15 mouse cellular contexts compared by ENCODE assay signal in genomic region chr17:72914082-72914481, GRCm38 (mm10).
"Had no signal": no experiment of that assay in that cellular context is flagged by ENCODE, and none has a peak within 500 bp of the region (broad histone marks: within the 10 kb centered on the region; RNA-seq: fewer than 3 reads in every experiment).

No protein-coding gene starts in this region.

- DNase-seq: kidney, postnatal 10 days; kidney, postnatal 4 days; liver; liver, embryonic 13.5 days; liver, postnatal 0 days; lung, postnatal 36 days; right cerebral cortex, postnatal 4 days; spleen, adult 18-20 months; thymus, adult 2 months; thymus, postnatal 36 days had no signal

- H3K9ac ChIP-seq: limb, embryonic 12.5 days; liver, embryonic 13.5 days; liver, postnatal 0 days; midbrain, embryonic 13.5 days; neural tube, embryonic 12.5 days; stomach, embryonic 15.5 days had no signal

- ATAC-seq: liver, postnatal 0 days; midbrain, embryonic 13.5 days had no signal

- H3K4me1 ChIP-seq: neural tube, embryonic 12.5 days; stomach, embryonic 15.5 days had no signal

- H3K27me3 ChIP-seq: neural tube, embryonic 12.5 days; stomach, embryonic 15.5 days had no signal

- H3K9me3 ChIP-seq: limb, embryonic 12.5 days; liver, embryonic 13.5 days; midbrain, embryonic 13.5 days; neural tube, embryonic 12.5 days; stomach, embryonic 15.5 days had no signal

- H3K36me3 ChIP-seq: limb, embryonic 12.5 days; liver, embryonic 13.5 days; midbrain, embryonic 13.5 days; neural tube, embryonic 12.5 days; stomach, embryonic 15.5 days had no signal

- H3K4me2 ChIP-seq: limb, embryonic 12.5 days; liver, embryonic 13.5 days; midbrain, embryonic 13.5 days; neural tube, embryonic 12.5 days; stomach, embryonic 15.5 days had no signal

- H3K27ac ChIP-seq: layer of hippocampus, adult 2 months; limb, embryonic 12.5 days; liver, embryonic 13.5 days; midbrain, embryonic 13.5 days; neural tube, embryonic 12.5 days; stomach, embryonic 15.5 days had no signal

- H3K4me3 ChIP-seq: layer of hippocampus, adult 2 months; limb, embryonic 12.5 days; liver, embryonic 13.5 days; midbrain, embryonic 13.5 days; neural tube, embryonic 12.5 days; stomach, embryonic 15.5 days had no signal
